Mouse (Mus musculus) limb, embryonic 14.5 days (tissue): ENCODE measurements around the gene Celf5. TPM values are rescaled to one million over a fixed set of nuclear protein-coding genes. Genes with fewer than 3 reads are reported as not detected.

Experiments used
- ATAC-seq: fragments of 200-750 bp; cut with Nextera tagmentation; 2 replicates; pipeline ENCODE4 v1.8.0; 2017; ENCODE audit warnings: low read depth, moderate number of reproducible peaks, moderate TSS enrichment; ENCODE audit not compliant: low FRiP score
- DNase-seq: peaks from one replicate; pipeline ENCODE4 v3.0.0-alpha.2; 2015; ENCODE audit warnings: low spot score
- H3K27ac ChIP-seq: fragments of 300-500 bp; sonication (generic); replicated peaks from 2 replicates; pipeline ENCODE4 v1.5.1; 2014; ENCODE audit warnings: low read depth, mild to moderate bottlenecking, low read length, moderate library complexity, mixed read lengths
- H3K27me3 ChIP-seq: fragments of 300-500 bp; sonication (generic); 2 replicates; pipeline ENCODE4 v1.6.1; 2014; ENCODE audit warnings: low read length, mixed read lengths; ENCODE audit not compliant: control insufficient read depth, insufficient read depth
- H3K36me3 ChIP-seq: fragments of 300-500 bp; sonication (generic); 2 replicates; pipeline ENCODE4 v1.6.1; 2014; ENCODE audit warnings: mild to moderate bottlenecking, low read length, moderate library complexity, mixed read lengths; ENCODE audit not compliant: control insufficient read depth, insufficient read depth
- H3K4me1 ChIP-seq: fragments of 300-500 bp; sonication (generic); 2 replicates; pipeline ENCODE4 v1.6.1; 2014; ENCODE audit warnings: antibody characterized with exemption, low read length, mixed read lengths; ENCODE audit not compliant: control insufficient read depth, insufficient read depth
- H3K4me2 ChIP-seq: fragments of 300-500 bp; sonication (generic); replicated peaks from 2 replicates; pipeline ENCODE4 v1.6.1; 2014; ENCODE audit warnings: low read depth, mild to moderate bottlenecking, low read length, moderate library complexity; ENCODE audit not compliant: severe bottlenecking
- H3K4me3 ChIP-seq: fragments of 300-500 bp; sonication (generic); replicated peaks from 2 replicates; pipeline ENCODE4 v1.5.1; 2014; ENCODE audit warnings: low read length
- H3K9ac ChIP-seq: fragments of 300-500 bp; sonication (generic); 2 replicates; pipeline ENCODE4 v1.6.1; 2014; ENCODE audit warnings: mild to moderate bottlenecking, low read depth, low read length, moderate library complexity; ENCODE audit not compliant: severe bottlenecking
- H3K9me3 ChIP-seq: fragments of 300-500 bp; sonication (generic); 2 replicates; pipeline ENCODE4 v1.6.1; 2016; ENCODE audit warnings: low read length; ENCODE audit not compliant: control insufficient read depth
- POLR2A ChIP-seq: fragments of 200-500 bp; IDR thresholded peaks from 2 replicates; pipeline ENCODE4 v1.8.0; 2012; ENCODE audit warnings: inconsistent platforms, mild to moderate bottlenecking, moderate library complexity, borderline replicate concordance; ENCODE audit not compliant: insufficient read depth, insufficient read length; ENCODE audit errors: extremely low read depth
- WGBS: fragments of 180-500 bp; shearing (Covaris S2); extraction: QIAGEN DNeasy Blood & Tissue Kit; methylation state at CpG from one replicate; pipeline ENCODE4 v1.1.7; 2014; 5-methylcytosine and 5-hydroxymethylcytosine counted together
- polyA plus RNA-seq, 2 experiments: library from polyadenylated mRNA; depleted of rRNA in 1 of 2; stranded (reverse) in 1 of 2; unstranded in 1 of 2; fragments of >200 nt; fragmentation: Nextera tagmentation in 1 of 2; extraction: Ambion mirVana in 1 of 2; gene quantifications; 2 replicates each; pipeline versions ENCODE4 v1.2.1 to v1.2.3; 2012 to 2014

The Celf5 gene
- polyA plus RNA-seq, 2 experiments, result 0.85 to 5.9 TPM

DNA sequence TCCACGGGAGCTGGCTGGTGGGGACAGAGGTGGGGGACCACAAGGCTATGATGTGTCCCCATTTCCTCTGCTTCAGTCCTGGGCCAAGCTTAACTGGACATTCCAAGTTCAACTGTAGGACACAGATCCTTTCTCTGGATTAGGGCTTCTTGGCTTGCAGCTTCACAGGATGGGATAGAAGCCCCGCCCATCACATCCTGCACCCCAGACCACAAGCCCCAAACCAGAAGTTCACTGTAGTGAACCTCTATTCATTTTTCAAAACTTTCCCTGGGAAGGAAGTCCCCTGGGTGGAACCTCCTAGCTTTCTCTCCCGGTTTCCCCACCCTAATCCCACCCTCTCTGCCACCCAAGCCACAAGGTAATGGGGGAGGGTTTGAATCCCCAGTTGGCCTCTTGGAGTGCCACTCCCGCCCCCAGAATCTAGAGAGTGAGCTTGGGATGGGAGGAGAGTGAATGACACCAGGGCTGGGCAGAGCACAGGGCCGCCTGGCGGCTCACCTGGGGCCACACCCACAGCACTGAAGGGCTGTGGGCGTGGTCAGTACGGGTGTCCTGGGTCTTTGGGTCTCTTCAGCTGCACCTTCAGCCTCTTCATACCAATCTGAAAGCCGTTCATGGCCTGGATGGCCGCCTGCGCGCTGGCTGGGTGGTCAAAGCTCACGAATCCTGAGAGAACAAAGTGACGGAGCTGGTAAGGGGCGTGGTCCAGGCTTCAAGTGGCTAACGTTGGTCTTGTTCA, 20.7 kb downstream of the Celf5 start:
- no peak overlapping the region for H3K27ac ChIP-seq
- no peak overlapping the region for H3K4me2 ChIP-seq
- no peak for TF ChIP-seq POLR2A
- 6% methylated on average over 16 of the region's 16 CpGs for WGBS
- H3K4me3 ChIP-seq, result no peak overlapping the region
- ATAC-seq, result no peak
- DNase-seq, result no peak
- H3K9ac ChIP-seq, result no peak overlapping the region
- H3K4me1 ChIP-seq, result 0 out of 2 replicates have a peak, but pooled peaks cover 7% of the 10 kb centered on the region
- H3K36me3 ChIP-seq, result no peaks in the 10 kb centered on the region
- peaks cover 80% of the 10 kb centered on the region for H3K27me3 ChIP-seq
- no peaks in the 10 kb centered on the region for H3K9me3 ChIP-seq

GRCm38 (mm10) chr10:81460951-81461350, 21.6 kb downstream of the Celf5 start:
- Histone ChIP-seq H3K9ac (no peak overlapping the region), H3K9me3 (no peaks in the 10 kb centered on the region), H3K36me3 (no peaks in the 10 kb centered on the region), H3K27ac (no peak overlapping the region), H3K27me3 (peaks cover 83% of the 10 kb centered on the region), H3K4me1 (0 out of 2 replicates have a peak, but pooled peaks cover 7% of the 10 kb centered on the region), H3K4me3 (no peak overlapping the region), H3K4me2 (no peak overlapping the region)
- no peak for ATAC-seq
- 35% methylated on average over 11 of the region's 11 CpGs for WGBS
- TF ChIP-seq POLR2A, result no peak
- DNase-seq, result no peak

DNA sequence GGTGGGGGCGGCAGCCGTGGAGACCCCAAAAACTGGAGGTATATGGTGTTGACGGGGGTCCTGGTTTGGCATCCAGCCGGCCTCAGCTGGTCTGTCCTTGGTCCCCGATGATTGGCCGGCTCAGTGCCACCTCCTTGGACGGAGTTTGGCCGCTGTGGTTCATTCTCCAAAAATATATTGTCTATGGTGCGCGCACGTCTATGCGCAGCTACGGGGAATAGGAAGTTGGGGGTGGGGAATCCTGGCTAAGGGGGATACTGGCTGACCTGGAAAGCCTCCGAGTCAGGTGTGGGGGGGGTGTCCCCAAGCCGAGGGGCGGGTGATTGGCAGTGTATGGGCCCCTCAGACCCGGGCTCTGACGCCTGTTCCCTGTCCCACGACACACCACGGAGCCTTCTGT, 22.0 kb downstream of the Celf5 start:
- Histone ChIP-seq H3K4me2 (no peak overlapping the region), H3K36me3 (no peaks in the 10 kb centered on the region), H3K9me3 (no peaks in the 10 kb centered on the region), H3K4me1 (0 out of 2 replicates have a peak, but pooled peaks cover 7% of the 10 kb centered on the region), H3K4me3 (no peak overlapping the region), H3K27ac (no peak overlapping the region), H3K27me3 (peaks cover 88% of the 10 kb centered on the region), H3K9ac (no peak overlapping the region)
- no peak for ATAC-seq
- 24% methylated on average over 20 of the region's 20 CpGs for WGBS
- no peak for TF ChIP-seq POLR2A
- no peak for DNase-seq

DNA sequence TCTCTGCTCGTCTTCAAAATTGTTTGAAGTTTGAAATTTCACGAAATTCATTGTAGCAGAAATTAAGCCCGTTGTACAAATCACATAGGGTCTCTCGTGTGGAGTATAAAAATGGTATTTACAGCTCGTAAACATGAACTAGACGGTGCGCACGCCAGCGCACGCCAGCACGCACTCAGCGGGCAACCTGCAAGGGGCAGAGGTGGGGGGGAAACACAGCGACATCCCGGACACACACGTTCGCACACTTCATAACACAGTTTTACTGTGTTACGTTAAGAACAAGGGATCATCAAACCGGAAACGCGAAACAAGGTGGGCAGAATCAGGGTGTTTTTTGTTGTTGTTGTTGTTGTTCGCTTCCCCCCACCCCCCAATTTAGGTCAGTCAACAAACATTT, 23.1 kb downstream of the Celf5 start:
- Histone ChIP-seq H3K36me3 (no peaks in the 10 kb centered on the region), H3K9me3 (no peaks in the 10 kb centered on the region), H3K4me1 (0 out of 2 replicates have a peak, but pooled peaks cover 2% of the 10 kb centered on the region), H3K9ac (no peak overlapping the region), H3K4me2 (no peak overlapping the region), H3K27ac (no peak overlapping the region), H3K4me3 (no peak overlapping the region), H3K27me3 (peaks cover 93% of the 10 kb centered on the region)
- no peak for TF ChIP-seq POLR2A
- DNase-seq (no peak), ATAC-seq (no peak)
- 49% methylated on average over 21 of the region's 21 CpGs for WGBS

- Histone ChIP-seq H3K27ac (no peak overlapping the region), H3K9ac (no peak overlapping the region), H3K4me3 (no peak overlapping the region), H3K4me2 (no peak overlapping the region), H3K27me3 (peaks cover 93% of the 10 kb centered on the region), H3K9me3 (no peaks in the 10 kb centered on the region), H3K4me1 (no peaks in the 10 kb centered on the region), H3K36me3 (no peaks in the 10 kb centered on the region)
- DNase-seq (no peak), ATAC-seq (no peak)
- no peak for TF ChIP-seq POLR2A
- 79% methylated on average over 6 of the region's 6 CpGs for WGBS
These were observed 24.2 kb downstream of the Celf5 start for GRCm38 (mm10) chr10:81458267-81458666.
